Mouse (Mus musculus): ENCODE results near the gene Taf4.

Taf4 gene

GRCm38 (mm10) chr2:179937091-179937490 lies 39.4 kb downstream of the Taf4 start:
- DNase-seq (ENCODE audit: low spot score) = no peak

GRCm38 (mm10) chr2:179934165-179934564 lies 42.3 kb downstream of the Taf4 start:
- no peak for DNase-seq (ENCODE audit: low spot score)

- DNase-seq (ENCODE audit: low spot score) = no peak
These were observed 44.7 kb downstream of the Taf4 start for GRCm38 (mm10) chr2:179931741-179932140.

GRCm38 (mm10) chr2:179929166-179929565 lies 47.3 kb downstream of the Taf4 start:
- no peak for DNase-seq (ENCODE audit: low spot score)

- no peak for DNase-seq (ENCODE audit: low spot score)
These were observed 52.4 kb downstream of the Taf4 start for GRCm38 (mm10) chr2:179924038-179924437.

- DNase-seq (ENCODE audit: low spot score) = no peak
These were observed 55.3 kb downstream of the Taf4 start for GRCm38 (mm10) chr2:179921021-179921653.

- DNase-seq (ENCODE audit: low spot score) = no peak
These were observed 56.4 kb downstream of the Taf4 start for GRCm38 (mm10) chr2:179920042-179920441.

- no peak for DNase-seq (ENCODE audit: low spot score)
These were observed 59.4 kb downstream of the Taf4 start for GRCm38 (mm10) chr2:179916877-179917673.

GRCm38 (mm10) chr2:179914246-179914645 lies 62.2 kb downstream of the Taf4 start:
- DNase-seq (ENCODE audit: low spot score) = no peak

- DNase-seq (ENCODE audit: low spot score) = no peak
These were observed 63.1 kb downstream of the Taf4 start for GRCm38 (mm10) chr2:179913349-179913748.

GRCm38 (mm10) chr2:179912911-179913310 lies 63.5 kb downstream of the Taf4 start:
- no peak for DNase-seq (ENCODE audit: low spot score)

- no peak for DNase-seq (ENCODE audit: low spot score)
These were observed 79.5 kb downstream of the Taf4 start for GRCm38 (mm10) chr2:179896949-179897348.

GRCm38 (mm10) chr2:179891048-179891447 lies 85.4 kb downstream of the Taf4 start:
- no peak for DNase-seq (ENCODE audit: low spot score)

- no peak for DNase-seq (ENCODE audit: low spot score)
These were observed 91.9 kb downstream of the Taf4 start for GRCm38 (mm10) chr2:179884561-179884960.

GRCm38 (mm10) chr2:179877551-179878215 lies 98.8 kb downstream of the Taf4 start:
- DNase-seq (ENCODE audit: low spot score) = no peak

GRCm38 (mm10) chr2:179875147-179875546 lies 101.3 kb downstream of the Taf4 start:
- DNase-seq (ENCODE audit: low spot score) = no peak

GRCm38 (mm10) chr2:179873315-179873714 lies 103.1 kb downstream of the Taf4 start:
- no peak for DNase-seq (ENCODE audit: low spot score)

GRCm38 (mm10) chr2:179872724-179873123 lies 103.7 kb downstream of the Taf4 start:
- DNase-seq (ENCODE audit: low spot score) = no peak

GRCm38 (mm10) chr2:179869871-179870270 lies 106.6 kb downstream of the Taf4 start:
- DNase-seq (ENCODE audit: low spot score) = no peak

GRCm38 (mm10) chr2:179867669-179868068 lies 108.8 kb downstream of the Taf4 start:
- DNase-seq (ENCODE audit: low spot score) = no peak

GRCm38 (mm10) chr2:179865097-179865496 lies 111.3 kb downstream of the Taf4 start:
- no peak for DNase-seq (ENCODE audit: low spot score)

GRCm38 (mm10) chr2:179863266-179863665 lies 113.2 kb downstream of the Taf4 start:
- no peak for DNase-seq (ENCODE audit: low spot score)

- no peak for DNase-seq (ENCODE audit: low spot score)
These were observed 113.8 kb downstream of the Taf4 start for GRCm38 (mm10) chr2:179862676-179863075.
